Mouse (Mus musculus) heart, postnatal 0 days (tissue): Measurements from ENCODE around the gene Spag8. TPM values are rescaled to one million over a fixed set of nuclear protein-coding genes. Genes with fewer than 3 reads are reported as not detected.

Experiments used
- ATAC-seq: fragments of 200-750 bp; cut with Nextera tagmentation; 2 replicates; pipeline ENCODE4 v1.8.0; 2017; ENCODE audit warnings: low read depth, moderate number of reproducible peaks, moderate library complexity; ENCODE audit not compliant: insufficient read depth
- DNase-seq: peaks from one replicate; pipeline ENCODE4 v3.0.0-alpha.2; 2016; ENCODE audit warnings: low spot score
- H3K27ac ChIP-seq: fragments of 300-500 bp; sonication (generic); 2 replicates; pipeline ENCODE4 v1.5.1; 2014; ENCODE audit warnings: low read depth, mild to moderate bottlenecking
- H3K27me3 ChIP-seq: fragments of 300-500 bp; sonication (generic); 2 replicates; pipeline ENCODE4 v1.6.1; 2014; ENCODE audit warnings: low read length, mixed read lengths; ENCODE audit not compliant: control insufficient read depth, insufficient read depth
- H3K36me3 ChIP-seq: fragments of 300-500 bp; sonication (generic); replicated peaks from 2 replicates; pipeline ENCODE4 v1.6.1; 2014; ENCODE audit warnings: low read length, mixed read lengths; ENCODE audit not compliant: control insufficient read depth, insufficient read depth
- H3K4me1 ChIP-seq: fragments of 300-500 bp; sonication (generic); 2 replicates; pipeline ENCODE4 v1.6.1; 2014; ENCODE audit warnings: antibody characterized with exemption; ENCODE audit not compliant: control insufficient read depth, insufficient read depth
- H3K4me2 ChIP-seq: fragments of 300-500 bp; sonication (generic); 2 replicates; pipeline ENCODE4 v1.6.1; 2014; ENCODE audit warnings: low read depth, mild to moderate bottlenecking, low read length, moderate library complexity
- H3K4me3 ChIP-seq: fragments of 300-500 bp; sonication (generic); 2 replicates; pipeline ENCODE4 v1.5.1; 2014; ENCODE audit warnings: low read depth, low read length
- H3K9ac ChIP-seq: fragments of 300-500 bp; sonication (generic); replicated peaks from 2 replicates; pipeline ENCODE4 v1.6.1; 2014; ENCODE audit warnings: low read depth, low read length, mixed read lengths
- H3K9me3 ChIP-seq: fragments of 300-500 bp; sonication (generic); replicated peaks from 2 replicates; pipeline ENCODE4 v1.6.1; 2016; ENCODE audit warnings: low read length; ENCODE audit not compliant: control insufficient read depth
- CTCF ChIP-seq: IDR thresholded peaks from 2 replicates; pipeline ENCODE4 v1.5.1; 2016; ENCODE audit warnings: antibody characterized with exemption, control low read depth, low read depth
- EP300 ChIP-seq: IDR thresholded peaks from 2 replicates; pipeline ENCODE4 v1.6.1; 2016; ENCODE audit warnings: antibody characterized with exemption, low read depth
- WGBS: fragments of 180-500 bp; shearing (Covaris S2); extraction: QIAGEN DNeasy Blood & Tissue Kit; methylation state at CpG from one replicate; pipeline ENCODE4 v1.1.7; 2014; 5-methylcytosine and 5-hydroxymethylcytosine counted together
- polyA plus RNA-seq: library from polyadenylated mRNA; unstranded; fragments of >200 nt; fragmentation: Nextera tagmentation; extraction: Ambion mirVana; gene quantifications from 2 replicates; pipeline ENCODE4 v1.2.1, GENCODE M21; 2015
- total RNA-seq: library from RNA; depleted of rRNA; stranded (reverse); fragments of >200 nt; gene quantifications from 2 replicates; pipeline ENCODE4 v1.2.3, GENCODE M21; 2014; ENCODE audit warnings: low replicate concordance

Spag8 gene
- total and polyA plus RNA-seq, 2 experiments from 2014 or later, result 0.44 TPM; not detected in 1

- Histone ChIP-seq H3K9ac (no peak overlapping the region), H3K9me3 (peaks cover 6% of the 10 kb centered on the region), H3K4me1 (peaks cover 11% of the 10 kb centered on the region; the same call in 1 of the 2 replicates), H3K27me3 (no peaks in the 10 kb centered on the region), H3K36me3 (no peaks in the 10 kb centered on the region), H3K27ac (no peak overlapping the region; the same call in 1 of the 2 replicates), H3K4me3 (no peak overlapping the region), H3K4me2 (peak overlapping the region; percentile 34; the same call in 1 of the 2 replicates)
- 6% methylated on average over 5 of the region's 5 CpGs for WGBS
- ATAC-seq (peak; percentile 65), DNase-seq (peak; percentile 94)
- TF ChIP-seq CTCF (peak; percentile 86), EP300 (no peak)
Measured at GRCm38 (mm10) chr4:43630030-43630581, 23.3 kb downstream of the Spag8 start.

- Histone ChIP-seq H3K4me2 (peak overlapping the region; percentile 32; the same call in 1 of the 2 replicates), H3K27me3 (no peaks in the 10 kb centered on the region), H3K36me3 (no peaks in the 10 kb centered on the region), H3K4me3 (no peak overlapping the region), H3K27ac (no peak overlapping the region), H3K4me1 (peaks cover 10% of the 10 kb centered on the region; the same call in 1 of the 2 replicates), H3K9ac (no peak overlapping the region), H3K9me3 (peaks cover 13% of the 10 kb centered on the region)
- WGBS, result 42% methylated on average over 20 of the region's 20 CpGs
- no peak for TF ChIP-seq EP300
- no peak for TF ChIP-seq CTCF
- peak; percentile 43 for DNase-seq
- ATAC-seq, result no peak
Measured at GRCm38 (mm10) chr4:43629106-43629817, 24.1 kb downstream of the Spag8 start.

GRCm38 (mm10) chr4:43620146-43620778 is 33.1 kb downstream of the Spag8 start:
- no peak overlapping the region for H3K9ac ChIP-seq
- H3K9me3 ChIP-seq, result peaks cover 9% of the 10 kb centered on the region
- TF ChIP-seq CTCF, result no peak
- TF ChIP-seq EP300, result no peak
- H3K36me3 ChIP-seq, result no peaks in the 10 kb centered on the region
- no peak for DNase-seq
- 61% methylated on average over 4 of the region's 4 CpGs for WGBS
- H3K27me3 ChIP-seq, result no peaks in the 10 kb centered on the region
- no peak for ATAC-seq
- no peak overlapping the region for H3K4me2 ChIP-seq
- no peak overlapping the region for H3K4me3 ChIP-seq
- no peaks in the 10 kb centered on the region for H3K4me1 ChIP-seq
- no peak overlapping the region for H3K27ac ChIP-seq

GRCm38 (mm10) chr4:43613060-43613730 is 40.2 kb downstream of the Spag8 start:
- Histone ChIP-seq H3K27me3 (no peaks in the 10 kb centered on the region), H3K4me1 (no peaks in the 10 kb centered on the region), H3K9me3 (no peaks in the 10 kb centered on the region), H3K36me3 (no peaks in the 10 kb centered on the region), H3K4me3 (no peak overlapping the region), H3K9ac (no peak overlapping the region), H3K27ac (no peak overlapping the region), H3K4me2 (no peak overlapping the region)
- WGBS, result 57% methylated on average over 3 of the region's 3 CpGs
- ATAC-seq (no peak), DNase-seq (peak; percentile 24)
- TF ChIP-seq EP300, result no peak
- no peak for TF ChIP-seq CTCF

- Histone ChIP-seq H3K4me3 (no peak overlapping the region), H3K36me3 (no peaks in the 10 kb centered on the region), H3K9me3 (no peaks in the 10 kb centered on the region), H3K27ac (no peak overlapping the region), H3K27me3 (no peaks in the 10 kb centered on the region), H3K4me1 (no peaks in the 10 kb centered on the region), H3K4me2 (no peak overlapping the region), H3K9ac (no peak overlapping the region)
- ATAC-seq (no peak), DNase-seq (no peak)
- WGBS, result 50% methylated on average over 10 of the region's 10 CpGs
- TF ChIP-seq CTCF (no peak), EP300 (no peak)
Measured at GRCm38 (mm10) chr4:43612534-43612933, 40.9 kb downstream of the Spag8 start.
